Mouse (Mus musculus): Measurements from ENCODE around the gene Ntrk3. TPM values are rescaled to one million over a fixed set of nuclear protein-coding genes. Genes with fewer than 3 reads are reported as not detected.

Ntrk3 gene
- polyA plus RNA-seq, 1 experiment from 2014 or later = 37.4 TPM

- 85% methylated on average over 4 of the region's 4 CpGs for WGBS
- ATAC-seq = no peak
- Histone ChIP-seq H3K4me1 (replicated peaks; ENCODE audit: control insufficient read depth, insufficient read depth, low read length) (peaks cover 23% of the 10 kb centered on the region), H3K4me3 (replicated peaks; ENCODE audit: low read length) (no peak overlapping the region), H3K9ac (replicated peaks; ENCODE audit: low read depth, low read length) (no peak overlapping the region), H3K36me3 (ENCODE audit: control insufficient read depth, insufficient read depth) (no peaks in the 10 kb centered on the region), H3K9me3 (ENCODE audit: control insufficient read depth, low read length) (no peaks in the 10 kb centered on the region), H3K4me2 (ENCODE audit: low read length) (no peak overlapping the region), H3K27ac (ENCODE audit: low read length) (no peak overlapping the region), H3K27me3 (replicated peaks; ENCODE audit: control insufficient read depth, insufficient read depth, low read length) (no peaks in the 10 kb centered on the region)
These were observed 144.9 kb downstream of the Ntrk3 start for GRCm38 (mm10) chr7:78592948-78593347.

GRCm38 (mm10) chr7:78592172-78592571 is 145.6 kb downstream of the Ntrk3 start:
- Histone ChIP-seq H3K4me1 (replicated peaks; ENCODE audit: control insufficient read depth, insufficient read depth, low read length) (peaks cover 15% of the 10 kb centered on the region), H3K4me2 (ENCODE audit: low read length) (no peak overlapping the region), H3K36me3 (ENCODE audit: control insufficient read depth, insufficient read depth) (no peaks in the 10 kb centered on the region), H3K9me3 (ENCODE audit: control insufficient read depth, low read length) (no peaks in the 10 kb centered on the region), H3K9ac (replicated peaks; ENCODE audit: low read depth, low read length) (no peak overlapping the region), H3K4me3 (replicated peaks; ENCODE audit: low read length) (no peak overlapping the region), H3K27ac (ENCODE audit: low read length) (no peak overlapping the region), H3K27me3 (replicated peaks; ENCODE audit: control insufficient read depth, insufficient read depth, low read length) (no peaks in the 10 kb centered on the region)
- ATAC-seq = no peak
- 100% methylated on average over 1 of the region's 1 CpGs for WGBS

- Histone ChIP-seq H3K27me3 (replicated peaks; ENCODE audit: control insufficient read depth, insufficient read depth, low read length) (no peaks in the 10 kb centered on the region), H3K36me3 (ENCODE audit: control insufficient read depth, insufficient read depth) (no peaks in the 10 kb centered on the region), H3K27ac (ENCODE audit: low read length) (no peak overlapping the region), H3K4me3 (replicated peaks; ENCODE audit: low read length) (no peak overlapping the region), H3K4me2 (ENCODE audit: low read length) (no peak overlapping the region), H3K4me1 (replicated peaks; ENCODE audit: control insufficient read depth, insufficient read depth, low read length) (no peaks in the 10 kb centered on the region; the same call in 1 of the 2 replicates), H3K9ac (replicated peaks; ENCODE audit: low read depth, low read length) (no peak overlapping the region), H3K9me3 (ENCODE audit: control insufficient read depth, low read length) (no peaks in the 10 kb centered on the region)
- 71% methylated on average over 7 of the region's 7 CpGs for WGBS
- ATAC-seq = no peak
These were observed 148.0 kb downstream of the Ntrk3 start for GRCm38 (mm10) chr7:78589766-78590165.

- no peaks in the 10 kb centered on the region; the same call in 1 of the 2 replicates for H3K4me1 ChIP-seq (replicated peaks; ENCODE audit: control insufficient read depth, insufficient read depth, low read length)
- 24% methylated on average over 3 of the region's 3 CpGs for WGBS
- H3K4me3 ChIP-seq (replicated peaks; ENCODE audit: low read length) = no peak overlapping the region
- no peak overlapping the region for H3K9ac ChIP-seq (replicated peaks; ENCODE audit: low read depth, low read length)
- ATAC-seq = peak; percentile 47; the same call in 1 of the 2 replicates
- no peaks in the 10 kb centered on the region for H3K9me3 ChIP-seq (ENCODE audit: control insufficient read depth, low read length)
- H3K27me3 ChIP-seq (replicated peaks; ENCODE audit: control insufficient read depth, insufficient read depth, low read length) = no peaks in the 10 kb centered on the region
- no peak overlapping the region for H3K27ac ChIP-seq (ENCODE audit: low read length)
- no peaks in the 10 kb centered on the region for H3K36me3 ChIP-seq (ENCODE audit: control insufficient read depth, insufficient read depth)
- H3K4me2 ChIP-seq (ENCODE audit: low read length) = no peak overlapping the region
These were observed 151.0 kb downstream of the Ntrk3 start for GRCm38 (mm10) chr7:78586800-78587199.

GRCm38 (mm10) chr7:78585960-78586359 is 151.9 kb downstream of the Ntrk3 start:
- ATAC-seq = no peak
- H3K4me2 ChIP-seq (ENCODE audit: low read length) = no peak overlapping the region
- no peaks in the 10 kb centered on the region; the same call in 1 of the 2 replicates for H3K4me1 ChIP-seq (replicated peaks; ENCODE audit: control insufficient read depth, insufficient read depth, low read length)
- H3K9ac ChIP-seq (replicated peaks; ENCODE audit: low read depth, low read length) = no peak overlapping the region
- 35% methylated on average over 7 of the region's 7 CpGs for WGBS
- no peak overlapping the region for H3K27ac ChIP-seq (ENCODE audit: low read length)
- no peak overlapping the region for H3K4me3 ChIP-seq (replicated peaks; ENCODE audit: low read length)
- no peaks in the 10 kb centered on the region for H3K27me3 ChIP-seq (replicated peaks; ENCODE audit: control insufficient read depth, insufficient read depth, low read length)
- H3K36me3 ChIP-seq (ENCODE audit: control insufficient read depth, insufficient read depth) = no peaks in the 10 kb centered on the region
- no peaks in the 10 kb centered on the region for H3K9me3 ChIP-seq (ENCODE audit: control insufficient read depth, low read length)

GRCm38 (mm10) chr7:78584936-78585335 is 152.9 kb downstream of the Ntrk3 start:
- Histone ChIP-seq H3K4me1 (replicated peaks; ENCODE audit: control insufficient read depth, insufficient read depth, low read length) (peaks cover 2% of the 10 kb centered on the region), H3K36me3 (ENCODE audit: control insufficient read depth, insufficient read depth) (no peaks in the 10 kb centered on the region), H3K9ac (replicated peaks; ENCODE audit: low read depth, low read length) (no peak overlapping the region), H3K27ac (ENCODE audit: low read length) (no peak overlapping the region), H3K27me3 (replicated peaks; ENCODE audit: control insufficient read depth, insufficient read depth, low read length) (no peaks in the 10 kb centered on the region), H3K4me2 (ENCODE audit: low read length) (no peak overlapping the region), H3K9me3 (ENCODE audit: control insufficient read depth, low read length) (no peaks in the 10 kb centered on the region), H3K4me3 (replicated peaks; ENCODE audit: low read length) (no peak overlapping the region)
- ATAC-seq = no peak
- WGBS = 91% methylated on average over 2 of the region's 2 CpGs

GRCm38 (mm10) chr7:78584499-78584898 is 153.3 kb downstream of the Ntrk3 start:
- WGBS = 6% methylated on average over 3 of the region's 3 CpGs
- ATAC-seq = no peak

GRCm38 (mm10) chr7:78583678-78584077 is 154.1 kb downstream of the Ntrk3 start:
- H3K27me3 ChIP-seq (replicated peaks; ENCODE audit: control insufficient read depth, insufficient read depth, low read length) = no peaks in the 10 kb centered on the region

More at GRCm38 (mm10) chr7:78584499-78584898, 153.3 kb downstream of the Ntrk3 start:
- Histone ChIP-seq H3K27me3 (replicated peaks; ENCODE audit: control insufficient read depth, insufficient read depth, low read length) (no peaks in the 10 kb centered on the region), H3K4me3 (replicated peaks; ENCODE audit: low read length) (no peak overlapping the region), H3K4me2 (ENCODE audit: low read length) (no peak overlapping the region), H3K9me3 (ENCODE audit: control insufficient read depth, low read length) (no peaks in the 10 kb centered on the region), H3K9ac (replicated peaks; ENCODE audit: low read depth, low read length) (no peak overlapping the region), H3K36me3 (ENCODE audit: control insufficient read depth, insufficient read depth) (no peaks in the 10 kb centered on the region), H3K27ac (ENCODE audit: low read length) (no peak overlapping the region), H3K4me1 (replicated peaks; ENCODE audit: control insufficient read depth, insufficient read depth, low read length) (peaks cover 5% of the 10 kb centered on the region)

GRCm38 (mm10) chr7:78581341-78581740 is 156.5 kb downstream of the Ntrk3 start:
- Histone ChIP-seq H3K9ac (replicated peaks; ENCODE audit: low read depth, low read length) (no peak overlapping the region), H3K4me2 (ENCODE audit: low read length) (no peak overlapping the region), H3K27ac (ENCODE audit: low read length) (no peak overlapping the region), H3K4me1 (replicated peaks; ENCODE audit: control insufficient read depth, insufficient read depth, low read length) (peaks cover 7% of the 10 kb centered on the region), H3K36me3 (ENCODE audit: control insufficient read depth, insufficient read depth) (no peaks in the 10 kb centered on the region), H3K27me3 (replicated peaks; ENCODE audit: control insufficient read depth, insufficient read depth, low read length) (no peaks in the 10 kb centered on the region), H3K4me3 (replicated peaks; ENCODE audit: low read length) (no peak overlapping the region), H3K9me3 (ENCODE audit: control insufficient read depth, low read length) (no peaks in the 10 kb centered on the region)
- no peak for ATAC-seq
- 58% methylated on average over 1 of the region's 1 CpGs for WGBS

More at GRCm38 (mm10) chr7:78583678-78584077, 154.1 kb downstream of the Ntrk3 start:
- Histone ChIP-seq H3K4me2 (ENCODE audit: low read length) (no peak overlapping the region), H3K36me3 (ENCODE audit: control insufficient read depth, insufficient read depth) (no peaks in the 10 kb centered on the region), H3K4me1 (replicated peaks; ENCODE audit: control insufficient read depth, insufficient read depth, low read length) (peaks cover 6% of the 10 kb centered on the region), H3K27ac (ENCODE audit: low read length) (no peak overlapping the region), H3K9me3 (ENCODE audit: control insufficient read depth, low read length) (no peaks in the 10 kb centered on the region), H3K9ac (replicated peaks; ENCODE audit: low read depth, low read length) (no peak overlapping the region), H3K4me3 (replicated peaks; ENCODE audit: low read length) (no peak overlapping the region)
- 61% methylated on average over 6 of the region's 6 CpGs for WGBS
- no peak for ATAC-seq

Data from forebrain, embryonic 16.5 days (tissue).